Mouse (Mus musculus) CH12F3 (cell line): ENCODE results near the gene Sbno2.
"Not testable (repeated sequence)": the region's sequence is repeated elsewhere in the genome, so short reads cannot be mapped to it uniquely, and the experiment has no call there.

Experiments used
- in situ Hi-C: fragments of 300-500 bp; cut with MboI; formaldehyde crosslinking; loops from 2 replicates; pipeline ENCODE4 v1.14.3; 2020; ENCODE audit warnings: low sequenced_read_pairs

Gene Sbno2

DNA sequence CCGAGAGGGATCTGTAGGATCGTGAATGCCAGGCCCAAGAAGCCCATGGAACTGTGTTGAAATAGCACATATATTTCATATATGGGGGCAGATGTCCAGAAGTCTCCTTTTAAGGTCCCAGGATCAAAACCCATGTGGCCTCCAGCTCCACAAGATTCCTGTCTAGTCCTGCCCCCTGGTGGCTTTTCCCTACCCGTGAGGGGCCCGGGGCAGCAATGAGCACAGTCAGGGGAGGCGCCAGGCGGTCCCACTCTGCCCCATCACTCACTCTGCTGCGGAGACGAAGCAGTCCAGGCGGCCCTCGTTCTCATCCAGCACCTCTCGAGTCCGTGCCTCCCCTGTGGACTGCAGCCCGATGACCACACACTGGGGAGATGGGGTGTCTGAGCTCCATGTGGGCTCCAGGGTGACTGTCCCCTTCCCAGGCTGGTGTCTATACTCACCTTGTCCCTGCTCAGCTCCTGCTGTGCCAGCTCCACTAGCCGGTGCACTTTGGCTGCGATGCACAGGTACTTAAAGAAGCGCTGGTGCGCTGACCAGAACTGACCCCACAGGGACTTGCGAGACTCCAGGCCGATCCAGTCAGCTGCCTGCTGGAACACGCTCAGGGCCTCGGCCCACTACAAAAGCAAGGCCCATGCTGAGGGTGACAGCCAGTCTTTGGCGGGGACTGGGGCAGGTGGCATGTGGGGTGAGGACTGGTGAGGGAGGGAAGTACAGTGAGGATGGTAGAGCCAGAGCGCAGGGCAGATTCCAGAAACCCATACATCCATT lies 41.3 kb downstream of the Sbno2 start:
- in situ Hi-C loops, result no loop called here

- in situ Hi-C loops, result no loop called here
Observed at GRCm38 (mm10) chr10:80063104-80063503, 42.3 kb downstream of the Sbno2 start.

DNA sequence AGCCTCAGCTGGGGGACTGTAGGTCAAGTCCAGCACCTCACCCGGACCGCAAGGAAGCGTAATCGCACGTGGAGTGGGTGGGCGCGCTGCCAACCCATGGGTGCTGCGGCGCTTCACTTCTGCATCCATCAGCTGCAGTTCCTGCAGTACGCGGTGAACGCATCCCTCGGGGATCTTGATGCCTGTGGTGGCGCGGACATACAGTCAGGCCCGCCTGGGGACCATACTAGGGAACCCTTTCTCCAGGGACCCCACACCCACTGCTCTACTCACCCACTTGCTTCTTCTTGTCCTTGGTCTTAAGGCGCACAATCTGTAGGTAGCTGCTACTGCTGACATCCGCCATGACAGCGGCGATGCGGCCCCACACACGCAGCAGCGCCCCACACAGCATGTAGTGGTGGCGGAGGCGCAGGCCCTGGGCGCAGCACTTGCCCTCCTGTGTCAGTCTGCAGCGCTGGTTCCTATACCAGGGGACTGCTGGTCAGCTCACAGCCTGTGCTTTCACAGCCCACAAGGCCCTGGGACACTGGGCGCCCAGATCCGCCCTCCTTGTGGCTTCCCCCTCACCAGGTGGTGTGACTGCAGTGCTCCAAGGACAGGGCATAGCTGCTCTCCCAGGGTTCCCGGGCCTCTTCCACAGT lies 47.6 kb downstream of the Sbno2 start:
- in situ Hi-C loops, result no loop called here

- in situ Hi-C loops, result no loop called here
Observed at GRCm38 (mm10) chr10:80056976-80057682, 48.2 kb downstream of the Sbno2 start.

DNA sequence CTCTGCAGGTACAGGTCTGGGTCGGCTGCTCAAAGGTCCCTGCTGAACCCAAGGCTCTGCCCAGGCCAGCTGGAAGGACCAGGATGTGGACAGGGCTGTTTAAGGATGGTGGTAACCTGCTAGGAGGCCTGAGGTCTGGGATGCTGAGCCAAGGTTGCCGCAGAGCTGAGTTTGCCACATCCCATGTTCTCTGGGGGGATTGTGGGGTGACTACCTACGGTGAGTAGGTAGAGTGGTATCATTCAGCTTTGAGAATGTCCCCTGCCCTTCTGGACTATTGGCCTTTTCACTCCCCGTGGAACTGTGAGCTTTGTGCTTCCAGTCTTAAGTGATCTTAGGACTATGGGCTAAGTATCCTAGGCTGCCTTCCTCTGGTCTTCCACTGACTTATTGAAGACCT lies 48.9 kb downstream of the Sbno2 start:
- in situ Hi-C loops, result no loop called here

GRCm38 (mm10) chr10:80055891-80056290 lies 49.5 kb downstream of the Sbno2 start:
- in situ Hi-C loops, result no loop called here

GRCm38 (mm10) chr10:80055364-80055763 lies 50.0 kb downstream of the Sbno2 start:
- in situ Hi-C loops, result no loop called here

DNA sequence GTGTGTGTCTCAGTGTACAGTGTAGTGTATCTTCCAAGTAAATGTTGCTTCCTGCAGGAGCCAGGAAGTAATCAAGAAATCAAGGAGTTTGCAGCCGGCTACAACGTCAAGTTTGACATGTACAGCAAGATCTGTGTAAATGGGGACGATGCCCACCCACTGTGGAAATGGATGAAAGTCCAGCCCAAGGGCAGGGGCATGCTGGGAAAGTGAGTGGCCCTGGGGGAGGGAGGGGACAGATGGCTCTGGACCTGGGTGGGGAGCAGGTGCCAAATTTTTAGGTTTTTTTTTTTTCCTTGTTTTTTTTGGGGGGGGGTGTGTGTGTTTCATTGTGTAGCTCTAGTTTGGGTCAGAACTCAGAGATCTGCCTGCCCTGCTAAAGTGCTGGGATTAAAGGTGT lies 50.5 kb downstream of the Sbno2 start:
- in situ Hi-C loops, result not testable (repeated sequence)

DNA sequence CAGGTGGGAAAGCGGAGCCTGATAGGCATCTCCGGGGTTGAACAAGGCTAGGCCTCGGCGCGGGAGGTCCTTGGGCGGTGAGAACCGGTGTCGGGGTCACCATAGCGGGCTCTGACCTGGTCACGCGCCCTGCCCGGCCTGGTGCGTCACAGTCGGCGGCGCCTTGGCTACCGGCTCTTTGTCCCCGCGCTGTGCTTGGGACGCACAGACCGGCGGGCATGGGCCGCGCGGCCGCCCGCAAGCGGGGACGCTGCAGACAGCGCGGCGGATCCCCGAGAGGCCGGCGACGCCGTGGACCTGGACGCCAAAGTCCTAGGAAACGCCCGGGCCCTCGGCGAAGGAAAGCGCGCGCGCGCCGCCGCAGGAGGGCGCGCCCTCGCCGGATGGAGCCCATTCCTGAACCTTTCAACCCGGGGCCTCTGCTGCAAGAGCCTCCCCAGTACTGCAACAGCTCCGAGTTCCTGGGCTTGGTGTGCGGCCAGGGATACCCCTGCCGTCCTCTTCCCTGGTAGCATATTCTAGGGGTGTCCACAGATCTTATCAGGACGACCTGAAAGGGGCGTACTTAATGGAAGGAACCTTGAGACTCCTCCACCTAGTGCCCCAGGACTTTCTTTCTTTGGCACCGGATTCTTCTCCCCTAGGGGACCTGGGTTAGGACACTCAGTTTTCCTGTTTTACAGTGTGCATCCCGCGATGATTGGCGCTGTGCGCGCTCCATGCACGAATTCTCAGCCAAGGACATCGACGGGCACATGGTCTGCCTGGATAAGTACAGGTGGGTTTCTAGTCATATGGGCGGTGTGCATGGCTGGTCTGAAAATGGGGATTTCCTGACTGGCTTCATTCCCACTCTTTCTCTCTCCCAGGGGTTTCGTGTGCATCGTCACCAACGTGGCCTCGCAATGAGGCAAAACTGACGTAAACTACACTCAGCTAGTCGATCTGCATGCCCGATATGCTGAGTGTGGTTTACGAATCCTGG lies 51.2 kb downstream of the Sbno2 start:
- in situ Hi-C loops, result no loop called here

GRCm38 (mm10) chr10:80053259-80053780 lies 52.1 kb downstream of the Sbno2 start:
- in situ Hi-C loops, result no loop called here

DNA sequence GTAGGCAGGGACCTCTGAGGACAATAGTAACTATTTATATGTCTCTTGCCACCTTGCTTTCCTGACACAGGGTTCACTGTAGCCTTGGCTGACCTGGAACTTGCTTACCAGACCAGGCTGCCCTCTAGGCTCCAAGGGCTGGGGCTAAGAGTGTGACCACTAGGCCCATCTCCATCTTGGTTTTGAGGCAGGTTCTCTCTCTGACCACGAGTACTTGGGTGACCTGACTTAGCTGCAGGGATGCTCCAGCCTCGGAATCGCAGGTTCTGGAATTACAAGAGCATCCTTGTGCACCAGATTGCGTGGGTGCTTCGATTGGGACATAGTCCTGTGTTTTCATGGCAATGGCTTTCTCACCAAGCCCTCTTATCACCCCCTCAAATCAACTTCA lies 53.0 kb downstream of the Sbno2 start:
- in situ Hi-C loops, result no loop called here

GRCm38 (mm10) chr10:80051618-80052373 lies 53.6 kb downstream of the Sbno2 start:
- in situ Hi-C loops, result no loop called here

DNA sequence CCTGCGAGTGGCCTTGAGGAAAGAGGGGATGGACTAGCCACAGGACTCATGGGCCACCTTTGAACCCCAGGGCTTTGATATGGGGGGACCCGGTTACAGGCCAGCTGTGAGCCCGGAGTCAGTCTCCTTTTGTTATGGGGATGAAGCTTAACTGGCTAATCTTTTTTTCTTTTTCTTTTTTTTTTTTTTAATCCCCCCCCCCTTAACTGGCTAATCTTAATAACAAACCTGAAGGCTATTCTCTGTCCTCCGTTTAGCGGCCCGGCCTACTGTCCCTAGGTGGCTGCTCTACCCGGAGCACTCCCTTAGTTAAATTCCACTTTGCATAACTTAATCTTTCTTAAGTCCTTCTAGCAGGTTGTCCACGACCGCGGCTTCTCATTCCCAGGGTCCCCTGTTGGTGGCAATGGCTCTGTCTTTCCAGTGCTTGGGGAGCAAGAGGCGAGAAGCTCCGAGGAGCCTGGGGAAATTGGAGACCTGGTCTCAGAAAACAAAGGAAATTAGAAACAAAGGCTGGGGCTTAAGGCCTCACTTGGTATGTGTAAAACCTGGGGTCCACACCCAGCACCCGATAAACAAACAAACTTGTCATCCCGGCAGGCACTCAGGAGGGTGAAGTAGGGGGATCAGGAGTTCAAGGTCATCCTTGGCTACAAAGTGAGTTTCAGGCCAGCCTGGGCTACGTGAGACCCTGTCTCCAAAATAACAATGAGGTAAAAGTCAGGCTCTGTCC lies 54.3 kb downstream of the Sbno2 start:
- in situ Hi-C loops, result no loop called here

GRCm38 (mm10) chr10:80050244-80050643 lies 55.1 kb downstream of the Sbno2 start:
- in situ Hi-C loops, result no loop called here

DNA sequence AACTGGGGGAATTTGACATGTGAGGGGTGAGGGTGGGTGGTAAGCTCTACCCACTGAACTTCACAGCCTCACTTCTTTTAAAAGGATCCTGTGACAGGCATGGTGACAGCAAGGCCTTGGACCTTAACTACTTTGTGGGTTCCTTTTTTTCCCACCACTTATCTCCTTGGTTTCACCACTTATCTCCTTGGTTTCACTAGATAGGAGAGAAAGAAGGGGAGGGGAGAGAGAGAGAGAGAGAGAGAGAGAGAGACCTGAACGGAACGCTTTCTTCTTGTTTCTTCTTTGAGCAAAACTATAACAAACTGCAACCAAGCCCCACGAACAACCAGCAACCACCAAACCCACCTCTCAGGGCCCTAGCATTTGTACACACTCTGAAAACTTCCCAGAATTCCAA lies 56.5 kb downstream of the Sbno2 start:
- in situ Hi-C loops, result no loop called here

DNA sequence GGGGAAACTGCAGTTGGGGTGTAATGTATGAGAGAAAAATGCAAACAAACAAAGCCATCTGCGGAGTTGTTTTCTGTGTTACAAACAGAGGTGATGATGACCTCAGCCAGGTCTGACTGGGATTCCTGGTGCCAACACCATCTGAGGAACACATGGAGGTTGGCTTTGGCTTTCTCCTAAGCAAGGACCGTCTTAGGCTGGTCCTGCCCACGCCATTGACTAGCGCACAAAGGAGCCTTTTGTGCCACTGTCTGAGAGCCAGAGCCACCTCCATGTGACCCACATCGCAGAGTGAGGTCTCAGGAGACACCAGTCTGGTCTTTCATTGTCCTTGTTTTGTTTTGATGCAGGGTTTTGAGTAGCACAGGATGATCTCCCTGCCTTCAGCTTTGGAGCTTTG lies 57.0 kb downstream of the Sbno2 start:
- in situ Hi-C loops, result no loop called here

GRCm38 (mm10) chr10:80047041-80047565 lies 58.3 kb downstream of the Sbno2 start, which contains the start of gene Gpx4:
Gene Gpx4 (plus strand): TSS chr10:80047166.
- in situ Hi-C loops, result no loop called here

DNA sequence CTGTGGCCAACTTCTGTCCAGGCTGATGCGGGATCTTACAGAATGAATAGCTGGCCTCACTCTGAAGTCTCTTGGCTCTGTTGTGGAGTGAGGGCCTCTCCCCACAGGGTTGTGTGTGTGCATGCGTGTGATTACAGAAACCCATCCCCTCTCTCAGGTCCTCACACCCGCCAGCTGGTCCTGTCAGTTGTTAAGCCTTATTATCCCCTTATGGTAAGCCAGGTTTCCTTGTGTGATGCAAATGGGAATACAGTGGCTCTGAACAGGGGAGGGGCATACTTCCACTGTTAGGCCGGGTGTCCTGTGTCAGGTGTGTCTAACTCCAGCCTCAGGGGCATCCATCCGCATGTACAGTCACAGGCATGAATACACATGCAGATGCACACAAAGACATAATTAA lies 59.6 kb downstream of the Sbno2 start:
- in situ Hi-C loops, result no loop called here

- in situ Hi-C loops, result not testable (repeated sequence)
Observed at GRCm38 (mm10) chr10:80045364-80045763, 60.0 kb downstream of the Sbno2 start.
